Mouse (Mus musculus): ENCODE results near the gene Tnn.

DNA sequence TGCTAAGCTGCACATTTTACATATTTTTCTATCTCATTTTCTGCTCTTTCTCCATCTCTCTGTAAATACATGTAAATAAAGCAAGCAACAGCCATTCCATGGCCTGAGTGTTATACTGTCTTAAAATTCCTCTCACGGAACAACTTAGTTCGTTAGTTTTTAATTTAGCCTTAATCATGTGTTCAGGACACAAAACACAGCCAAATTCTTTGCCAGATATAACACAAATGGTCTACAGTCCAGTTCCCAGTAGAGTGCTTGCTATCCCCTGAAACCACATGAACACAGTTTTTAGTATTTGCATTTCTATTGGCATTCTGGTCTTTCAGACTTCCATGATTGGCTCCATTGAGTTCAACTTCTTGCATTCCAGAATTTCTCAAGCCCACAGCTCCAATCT, 4.8 kb upstream of the Tnn start:
- TF ChIP-seq CTCF (IDR thresholded peaks at IDR 0.05; ENCODE audit: low read depth, low read length) (no peak), POLR2A (IDR thresholded peaks at IDR 0.05; ENCODE audit: extremely low read depth, insufficient read depth, low read length) (no peak)

All from liver, adult 2 months (tissue).